Mouse (Mus musculus) MEL (cell line): ENCODE measurements at regions not wholly inside any gene's neighbourhood (a gene's known extent, or its start where the extent isn't known, plus 50 kb on each side); places are given as distances from the start of the nearest gene placed in this dataset.

Experiments used
- DNase-seq: peaks from one replicate; pipeline ENCODE4 v3.0.0; 2011; ENCODE audit warnings: low read depth, low spot score
- H3K27ac ChIP-seq: 2 replicates; pipeline ENCODE4 v1.5.1; 2012; ENCODE audit warnings: low read depth, mild to moderate bottlenecking, control low read depth, low read length, moderate library complexity; ENCODE audit not compliant: control insufficient read depth
- H3K27me3 ChIP-seq, 2 experiments: fragments of 150-350 bp in 1 of 2; sonication (generic) in 1 of 2; 2 replicates each; pipeline ENCODE4 v1.6.1; 2012; ENCODE audit warnings: low read length in 2 of 2, mild to moderate bottlenecking in 2 of 2, improper control_type of control experiment in 1 of 2, moderate library complexity in 1 of 2; ENCODE audit not compliant: insufficient read depth in 2 of 2, control insufficient read depth in 1 of 2
- H3K36me3 ChIP-seq, 2 experiments: 2 replicates each; pipeline ENCODE4 v1.6.1; 2012 to 2014; ENCODE audit warnings: low read length in 2 of 2, improper control_type of control experiment in 1 of 2, inconsistent platforms in 1 of 2, mild to moderate bottlenecking in 1 of 2; ENCODE audit not compliant: insufficient read depth in 2 of 2, control insufficient read depth in 1 of 2
- H3K4me1 ChIP-seq, 2 experiments: fragments of 150-350 bp in 1 of 2; sonication (generic) in 1 of 2; 2 replicates each; pipeline ENCODE4 v1.6.1; 2012; ENCODE audit warnings: low read length in 2 of 2, improper control_type of control experiment in 1 of 2, mild to moderate bottlenecking in 1 of 2; ENCODE audit not compliant: insufficient read depth in 2 of 2, control insufficient read depth in 1 of 2
- H3K4me3 ChIP-seq, 2 experiments: fragments of 150-350 bp in 1 of 2; sonication (generic) in 1 of 2; 2 replicates each; pipeline ENCODE4 v1.5.1; 2012; ENCODE audit warnings: low read depth in 2 of 2, low read length in 2 of 2, mild to moderate bottlenecking in 2 of 2, moderate library complexity in 2 of 2, control low read depth in 1 of 2, improper control_type of control experiment in 1 of 2; ENCODE audit not compliant: control insufficient read depth in 1 of 2, insufficient read depth in 1 of 2
- H3K79me2 ChIP-seq: 2 replicates; pipeline ENCODE4 v1.6.1; 2012; ENCODE audit warnings: mild to moderate bottlenecking, low read length, moderate library complexity; ENCODE audit not compliant: control insufficient read depth, poor library complexity, insufficient read depth
- H3K9ac ChIP-seq: 2 replicates; pipeline ENCODE4 v1.6.1; 2012; ENCODE audit warnings: low read depth, mild to moderate bottlenecking, control low read depth, low read length, moderate library complexity; ENCODE audit not compliant: control insufficient read depth, poor library complexity, severe bottlenecking
- H3K9me3 ChIP-seq: fragments of 150-350 bp; sonication (generic); replicated peaks from 2 replicates; pipeline ENCODE4 v1.6.1; 2012; ENCODE audit warnings: mild to moderate bottlenecking, low read length, improper control_type of control experiment, moderate library complexity; ENCODE audit not compliant: insufficient read depth
- CHD1 ChIP-seq: IDR thresholded peaks from 2 replicates; pipeline ENCODE4 v1.6.1; 2012; ENCODE audit warnings: low read depth, mild to moderate bottlenecking, inconsistent platforms, low read length, improper control_type of control experiment
- CTCF ChIP-seq, 3 experiments: IDR thresholded peaks in 2 of 3; conservative IDR thresholded peaks in 1 of 3; 2 replicates each; pipeline ENCODE4 v1.5.1; 2011 to 2012; ENCODE audit warnings: low read length in 3 of 3, low read depth in 2 of 3, mild to moderate bottlenecking in 2 of 3, improper control_type of control experiment in 1 of 3, inconsistent platforms in 1 of 3, mixed read lengths in 1 of 3, moderate library complexity in 1 of 3; ENCODE audit not compliant: control insufficient read depth in 1 of 3, insufficient read depth in 1 of 3, poor library complexity in 1 of 3, severe bottlenecking in 1 of 3
- E2F4 ChIP-seq: IDR thresholded peaks from 2 replicates; pipeline ENCODE4 v1.6.1; 2011; ENCODE audit warnings: low read depth, low read length, improper control_type of control experiment, borderline replicate concordance
- ELF1 ChIP-seq: IDR thresholded peaks from 2 replicates; pipeline ENCODE4 v1.6.1; 2014; ENCODE audit warnings: low read depth, mild to moderate bottlenecking, inconsistent platforms, low read length, improper control_type of control experiment, moderate library complexity
- GATA1 ChIP-seq: IDR thresholded peaks from 2 replicates; pipeline ENCODE4 v1.6.1; 2011; ENCODE audit warnings: low read depth, low read length, improper control_type of control experiment
- KAT2A ChIP-seq: conservative IDR thresholded peaks from 2 replicates; pipeline ENCODE4 v1.6.1; 2012; ENCODE audit warnings: low read depth, low read length, improper control_type of control experiment, inconsistent platforms
- MAFK ChIP-seq: IDR thresholded peaks from 2 replicates; pipeline ENCODE4 v1.6.1; 2011; ENCODE audit warnings: low read depth, mild to moderate bottlenecking, low read length, improper control_type of control experiment, borderline replicate concordance
- MAX ChIP-seq: IDR thresholded peaks from 2 replicates; pipeline ENCODE4 v1.6.1; 2011; ENCODE audit warnings: low read length, improper control_type of control experiment
- MAZ ChIP-seq: IDR thresholded peaks from 2 replicates; pipeline ENCODE4 v1.6.1; 2012; ENCODE audit warnings: low read depth, mild to moderate bottlenecking, inconsistent platforms, low read length, improper control_type of control experiment
- MXI1 ChIP-seq: IDR thresholded peaks from 2 replicates; pipeline ENCODE4 v1.6.1; 2011; ENCODE audit warnings: mild to moderate bottlenecking, low read depth, low read length, improper control_type of control experiment
- MYB ChIP-seq: IDR thresholded peaks from 2 replicates; pipeline ENCODE4 v1.6.1; 2011; ENCODE audit warnings: mild to moderate bottlenecking, low read depth, low read length, improper control_type of control experiment
- MYC ChIP-seq: IDR thresholded peaks from 2 replicates; pipeline ENCODE4 v1.6.1; 2011; ENCODE audit warnings: low read depth, mild to moderate bottlenecking, low read length, improper control_type of control experiment, moderate library complexity
- RAD21 ChIP-seq: IDR thresholded peaks from 2 replicates; pipeline ENCODE4 v1.6.1; 2011; ENCODE audit warnings: mild to moderate bottlenecking, low read depth, low read length, improper control_type of control experiment
- RCOR1 ChIP-seq: IDR thresholded peaks from 2 replicates; pipeline ENCODE4 v1.6.1; 2012; ENCODE audit warnings: low read depth, mild to moderate bottlenecking, inconsistent platforms, low read length, improper control_type of control experiment
- SIN3A ChIP-seq: IDR thresholded peaks from 2 replicates; pipeline ENCODE4 v1.6.1; 2012; ENCODE audit warnings: low read length, improper control_type of control experiment, inconsistent platforms
- SMC3 ChIP-seq: IDR thresholded peaks from 2 replicates; pipeline ENCODE4 v1.6.1; 2011; ENCODE audit warnings: low read depth, low read length, improper control_type of control experiment
- TBP ChIP-seq: IDR thresholded peaks from 2 replicates; pipeline ENCODE4 v1.8.0; 2011; ENCODE audit warnings: low read depth, low read length, improper control_type of control experiment
- TCF12 ChIP-seq: IDR thresholded peaks from 2 replicates; pipeline ENCODE4 v1.6.1; 2014; ENCODE audit warnings: low read depth, mild to moderate bottlenecking, inconsistent platforms, low read length, improper control_type of control experiment, moderate library complexity
- USF1 ChIP-seq: IDR thresholded peaks from 2 replicates; pipeline ENCODE4 v1.6.1; 2014; ENCODE audit warnings: low read depth, mild to moderate bottlenecking, inconsistent platforms, low read length, improper control_type of control experiment, moderate library complexity
- ZMIZ1 ChIP-seq: IDR thresholded peaks from 2 replicates; pipeline ENCODE4 v1.6.1; 2012; ENCODE audit warnings: low read depth, mild to moderate bottlenecking, inconsistent platforms, low read length, improper control_type of control experiment, moderate library complexity

DNA sequence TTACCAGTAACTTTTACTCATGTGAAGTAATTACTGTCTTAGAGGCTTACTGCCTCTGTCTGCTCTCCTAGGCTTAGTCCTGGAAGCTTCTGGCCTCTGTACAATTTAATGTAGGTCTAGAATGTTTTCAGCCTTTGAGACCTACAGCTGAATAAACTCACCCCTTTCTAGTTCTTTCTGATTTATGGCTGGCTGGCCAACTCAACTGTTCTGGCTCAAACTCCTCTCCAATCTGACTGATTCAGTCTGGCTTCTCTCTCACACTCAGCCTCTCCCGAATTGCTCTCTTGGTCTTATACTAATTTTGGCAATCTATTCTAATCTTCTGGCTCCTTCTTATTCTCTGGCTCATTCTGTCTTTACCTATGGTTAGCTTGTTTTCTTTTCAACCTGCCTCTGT, 87.0 kb upstream of the Dnajc19 start:
- no peak for DNase-seq
- Histone ChIP-seq H3K27me3 (no peaks in the 10 kb centered on the region; a peak in 3 of 4 replicates), H3K9ac (no peak overlapping the region), H3K27ac (no peak overlapping the region), H3K36me3 (no peaks in the 10 kb centered on the region), H3K9me3 (no peaks in the 10 kb centered on the region), H3K4me3 (no peak overlapping the region), H3K79me2 (no peaks in the 10 kb centered on the region), H3K4me1 (no peaks in the 10 kb centered on the region)
- TF ChIP-seq CHD1, result no peak
- no peak for TF ChIP-seq MYB
- TF ChIP-seq MAFK, result no peak
- no peak for TF ChIP-seq TCF12
- TF ChIP-seq ZMIZ1, result no peak
- TF ChIP-seq KAT2A, result no peak
- TF ChIP-seq MXI1, result no peak
- no peak for TF ChIP-seq TBP
- no peak for TF ChIP-seq E2F4
- no peak for TF ChIP-seq SIN3A
- no peak for TF ChIP-seq USF1

DNA sequence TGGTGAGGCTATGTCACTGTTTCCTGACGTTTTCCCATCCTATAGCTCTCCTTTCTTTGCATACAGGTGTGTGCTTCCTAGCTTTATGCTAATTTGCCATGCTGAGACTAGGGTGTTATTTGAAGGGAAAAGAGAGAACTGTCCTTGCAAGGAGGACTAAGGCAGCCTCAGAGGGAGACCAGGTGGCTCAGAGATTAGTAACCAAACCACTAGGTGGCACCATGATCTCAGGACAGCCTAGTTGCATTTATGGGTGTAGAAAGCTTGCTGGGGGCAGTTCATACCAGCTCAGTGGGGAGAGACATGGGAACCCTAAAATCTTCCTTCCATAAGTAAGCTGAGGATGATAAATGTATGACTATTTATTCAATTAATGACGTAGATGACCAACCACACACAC, 68.9 kb upstream of the Dnajc19 start:
- H3K4me1 ChIP-seq, result no peaks in the 10 kb centered on the region
- no peaks in the 10 kb centered on the region for H3K36me3 ChIP-seq
- no peaks in the 10 kb centered on the region for H3K9me3 ChIP-seq
- H3K27me3 ChIP-seq, result peaks cover 0 to 2% of the 10 kb centered on the region in 2 experiments; a peak in 2 of 4 replicates
- H3K79me2 ChIP-seq, result no peaks in the 10 kb centered on the region
- DNase-seq, result peak; percentile 41
- TF ChIP-seq SIN3A (no peak), RAD21 (peak; percentile 51), MAZ (no peak), MAX (no peak), GATA1 (no peak), RCOR1 (no peak), MYC (no peak), ELF1 (no peak), CHD1 (no peak), CTCF (IDR thresholded peaks at IDR 0.05 in 2 of 3, conservative IDR thresholded peaks at IDR 0.05 in 1 of 3; ENCODE audit: control insufficient read depth in 1 of 3, insufficient read depth in 1 of 3, low read depth in 2 of 3, low read length in 3 of 3, poor library complexity in 1 of 3, severe bottlenecking in 1 of 3) (peak in 2 of 3 experiments; percentile 34 to 51; a peak in 5 of 6 replicates), SMC3 (peak; percentile 57)
- no peak overlapping the region for H3K9ac ChIP-seq
- H3K4me3 ChIP-seq, result no peak overlapping the region
- no peak overlapping the region for H3K27ac ChIP-seq
